Mouse (Mus musculus) E14TG2a.4 (cell line): ENCODE measurements around the gene Cdk16.
"Not testable (repeated sequence)": the region's sequence is repeated elsewhere in the genome, so short reads cannot be mapped to it uniquely, and the experiment has no call there.

Source experiments
- H3K27me3 ChIP-seq: 2 replicates; pipeline ENCODE4 v1.6.1; 2014; ENCODE audit warnings: low read length, control low read depth; ENCODE audit not compliant: insufficient read depth
- H3K36me3 ChIP-seq: 2 replicates; pipeline ENCODE4 v1.6.1; 2014; ENCODE audit warnings: low read length, control low read depth; ENCODE audit not compliant: insufficient read depth
- H3K4me1 ChIP-seq: replicated peaks from 2 replicates; pipeline ENCODE4 v1.6.1; 2014; ENCODE audit warnings: low read depth, low read length, control low read depth
- H3K4me3 ChIP-seq: replicated peaks from 2 replicates; pipeline ENCODE4 v1.5.1; 2014; ENCODE audit warnings: mild to moderate bottlenecking, low read length
- H3K9me3 ChIP-seq: 2 replicates; pipeline ENCODE4 v1.6.1; 2014; ENCODE audit warnings: low read length, control low read depth
- CTCF ChIP-seq: conservative IDR thresholded peaks from 2 replicates; pipeline ENCODE4 v1.5.1; 2014; ENCODE audit warnings: low read length
- NANOG ChIP-seq: IDR thresholded peaks from 2 replicates; pipeline ENCODE4 v1.6.1; 2014; ENCODE audit warnings: borderline replicate concordance, low read length, mixed read lengths
- POU5F1 ChIP-seq: IDR thresholded peaks from 2 replicates; pipeline ENCODE4 v1.6.1; 2014; ENCODE audit warnings: low read length, borderline replicate concordance

Gene Cdk16

GRCm38 (mm10) chrX:20728681-20729080 is 40.9 kb downstream of the Cdk16 start:
- Histone ChIP-seq H3K9me3 (no peaks in the 10 kb centered on the region), H3K27me3 (no peaks in the 10 kb centered on the region), H3K4me1 (peaks cover 11% of the 10 kb centered on the region), H3K36me3 (no peaks in the 10 kb centered on the region), H3K4me3 (no peak overlapping the region)
- no peak for TF ChIP-seq POU5F1
- no peak for TF ChIP-seq NANOG
- TF ChIP-seq CTCF = no peak

DNA sequence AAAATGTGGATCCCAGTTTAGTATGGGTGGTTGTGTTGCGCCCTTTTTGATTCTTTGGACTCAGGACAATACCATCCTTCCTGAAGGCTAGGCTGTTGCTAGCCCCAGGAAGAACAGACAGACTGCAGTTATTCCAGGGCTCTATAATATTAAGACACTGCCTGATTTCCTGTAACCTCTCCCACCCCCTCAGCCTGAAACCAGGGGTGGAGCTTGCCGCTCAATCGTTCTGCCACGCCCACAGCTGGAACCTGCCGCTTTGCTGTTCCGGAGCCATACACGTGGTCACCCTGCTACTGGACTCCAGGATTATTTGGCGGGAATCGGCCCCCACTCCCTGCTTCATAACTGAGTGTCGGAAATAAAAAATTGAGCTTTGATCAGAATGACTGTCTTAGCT is 42.3 kb downstream of the Cdk16 start:
- H3K36me3 ChIP-seq, H3K4me3 ChIP-seq, H3K9me3 ChIP-seq, H3K27me3 ChIP-seq: not testable (repeated sequence)
- peaks cover 11% of the 10 kb centered on the region for H3K4me1 ChIP-seq

DNA sequence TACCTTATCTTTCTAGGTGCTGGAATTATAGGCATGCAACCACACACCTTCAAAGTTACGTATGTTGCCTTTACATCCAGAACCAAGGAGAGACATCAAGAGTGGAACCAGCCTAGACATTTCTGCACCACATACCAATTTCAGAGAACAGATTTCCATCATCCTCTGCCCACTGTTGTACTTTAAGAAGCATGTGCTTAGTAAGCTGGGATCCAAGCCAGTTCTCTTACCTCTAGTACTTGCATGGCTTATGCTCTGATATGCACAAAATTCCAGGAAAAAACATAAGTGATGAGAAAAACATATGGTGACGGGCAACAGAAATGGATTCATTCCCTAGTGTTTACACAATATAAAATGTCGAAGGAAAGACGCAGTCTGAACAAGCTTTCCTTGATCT is 48.7 kb downstream of the Cdk16 start:
- H3K4me1 ChIP-seq = no peaks in the 10 kb centered on the region
- no peak overlapping the region for H3K4me3 ChIP-seq
- TF ChIP-seq CTCF = no peak
- TF ChIP-seq POU5F1 = no peak
- TF ChIP-seq NANOG = no peak
- no peaks in the 10 kb centered on the region for H3K36me3 ChIP-seq
- no peaks in the 10 kb centered on the region for H3K9me3 ChIP-seq
- H3K27me3 ChIP-seq = no peaks in the 10 kb centered on the region

DNA sequence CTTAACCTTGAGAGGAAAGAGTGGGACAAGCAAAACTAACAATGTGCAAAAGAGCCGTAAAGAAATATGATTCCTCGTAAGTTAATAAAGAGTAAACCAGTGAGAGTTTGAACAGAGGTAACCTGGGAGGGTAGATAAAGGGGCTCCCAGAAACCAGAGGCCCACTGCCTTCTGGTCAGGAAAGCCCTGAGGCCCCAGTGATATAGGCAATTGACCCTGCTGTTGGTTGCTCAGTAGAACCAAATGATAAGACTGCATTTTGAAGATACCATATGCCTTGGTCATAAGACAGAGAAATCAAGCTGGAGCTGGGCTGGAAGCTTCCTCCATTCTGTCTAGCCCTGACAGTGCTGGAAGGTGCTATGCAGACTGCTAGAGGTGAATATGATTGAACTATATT is 61.1 kb downstream of the Cdk16 start:
- Histone ChIP-seq H3K4me1 (no peaks in the 10 kb centered on the region), H3K36me3 (no peaks in the 10 kb centered on the region), H3K27me3 (no peaks in the 10 kb centered on the region; the same call in 1 of the 2 replicates), H3K9me3 (no peaks in the 10 kb centered on the region), H3K4me3 (no peak overlapping the region)
- no peak for TF ChIP-seq CTCF
- TF ChIP-seq NANOG = no peak
- TF ChIP-seq POU5F1 = no peak
